Mouse (Mus musculus) lung, postnatal 0 days (tissue): ENCODE measurements at regions not wholly inside any gene's neighbourhood (a gene's known extent, or its start where the extent isn't known, plus 50 kb on each side); places are given as distances from the start of the nearest gene placed in this dataset.
"Not testable (repeated sequence)": the region's sequence is repeated elsewhere in the genome, so short reads cannot be mapped to it uniquely, and the experiment has no call there.

Experiments used
- ATAC-seq: fragments of 200-750 bp; cut with Nextera tagmentation; 2 replicates; pipeline ENCODE4 v1.8.0; 2017; ENCODE audit warnings: moderate library complexity
- DNase-seq: peaks from one replicate; pipeline ENCODE4 v3.0.0-alpha.2; 2016; ENCODE audit warnings: low spot score
- H3K27ac ChIP-seq: fragments of 300-500 bp; sonication (generic); 2 replicates; pipeline ENCODE4 v1.5.1; 2014; ENCODE audit warnings: antibody characterized with exemption, mild to moderate bottlenecking, low read length, mixed read lengths
- H3K27me3 ChIP-seq: fragments of 300-500 bp; sonication (generic); replicated peaks from 2 replicates; pipeline ENCODE4 v1.6.1; 2014; ENCODE audit warnings: low read length, mixed read lengths; ENCODE audit not compliant: insufficient read depth
- H3K36me3 ChIP-seq: fragments of 300-500 bp; sonication (generic); 2 replicates; pipeline ENCODE4 v1.6.1; 2014; ENCODE audit warnings: low read length, mixed read lengths; ENCODE audit not compliant: insufficient read depth
- H3K4me1 ChIP-seq: fragments of 300-500 bp; sonication (generic); 2 replicates; pipeline ENCODE4 v1.6.1; 2014; ENCODE audit warnings: antibody characterized with exemption, low read depth, low read length, mixed read lengths; ENCODE audit not compliant: insufficient read depth
- H3K4me2 ChIP-seq: fragments of 300-500 bp; sonication (generic); replicated peaks from 2 replicates; pipeline ENCODE4 v1.6.1; 2014; ENCODE audit warnings: low read depth, mild to moderate bottlenecking, low read length, moderate library complexity, mixed read lengths
- H3K4me3 ChIP-seq: fragments of 300-500 bp; sonication (generic); 2 replicates; pipeline ENCODE4 v1.5.1; 2014; ENCODE audit warnings: low read depth, low read length
- H3K9ac ChIP-seq: fragments of 300-500 bp; sonication (generic); replicated peaks from 2 replicates; pipeline ENCODE4 v1.6.1; 2014; ENCODE audit warnings: low read depth, mild to moderate bottlenecking
- H3K9me3 ChIP-seq: fragments of 300-500 bp; sonication (generic); 2 replicates; pipeline ENCODE4 v1.6.1; 2016; ENCODE audit warnings: low read length, mixed read lengths
- CTCF ChIP-seq: IDR thresholded peaks from 2 replicates; pipeline ENCODE4 v1.5.1; 2016; ENCODE audit warnings: antibody characterized with exemption, mild to moderate bottlenecking
- EP300 ChIP-seq: IDR thresholded peaks from 2 replicates; pipeline ENCODE4 v1.6.1; 2016; ENCODE audit warnings: antibody characterized with exemption, mild to moderate bottlenecking, control low read depth
- WGBS: fragments of 180-500 bp; shearing (Covaris S2); extraction: QIAGEN DNeasy Blood & Tissue Kit; methylation state at CpG from one replicate; pipeline ENCODE4 v1.1.7; 2014; 5-methylcytosine and 5-hydroxymethylcytosine counted together

DNA sequence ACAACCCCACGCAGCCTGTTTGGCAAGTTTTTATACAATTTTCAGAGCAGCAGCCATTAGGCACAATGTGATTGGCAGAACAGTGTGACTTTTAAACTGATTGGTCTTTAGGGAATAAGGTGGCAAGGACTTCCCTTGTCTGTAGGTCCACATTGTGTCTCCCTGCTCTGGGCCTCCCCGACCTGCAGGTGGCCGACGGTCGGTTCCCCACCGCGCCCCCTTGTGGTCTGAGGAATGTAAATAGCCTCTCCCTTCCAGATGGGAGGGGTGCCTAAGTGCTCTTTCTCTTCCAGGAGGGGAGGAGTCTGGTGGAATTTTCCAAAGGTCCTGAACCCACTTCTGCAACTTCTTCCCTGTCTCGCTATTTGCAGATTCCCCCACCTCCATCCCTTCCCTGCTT is 52.5 kb upstream of the Prr5 start:
- not testable (repeated sequence) for H3K36me3 ChIP-seq, H3K27me3 ChIP-seq, H3K9ac ChIP-seq, H3K4me3 ChIP-seq, H3K9me3 ChIP-seq, H3K27ac ChIP-seq, H3K4me1 ChIP-seq, H3K4me2 ChIP-seq
- peak; percentile 82 for DNase-seq
- 5% methylated on average over 8 of the region's 8 CpGs for WGBS
- ATAC-seq: peak; percentile 58
- peak; percentile 89 for TF ChIP-seq CTCF

DNA sequence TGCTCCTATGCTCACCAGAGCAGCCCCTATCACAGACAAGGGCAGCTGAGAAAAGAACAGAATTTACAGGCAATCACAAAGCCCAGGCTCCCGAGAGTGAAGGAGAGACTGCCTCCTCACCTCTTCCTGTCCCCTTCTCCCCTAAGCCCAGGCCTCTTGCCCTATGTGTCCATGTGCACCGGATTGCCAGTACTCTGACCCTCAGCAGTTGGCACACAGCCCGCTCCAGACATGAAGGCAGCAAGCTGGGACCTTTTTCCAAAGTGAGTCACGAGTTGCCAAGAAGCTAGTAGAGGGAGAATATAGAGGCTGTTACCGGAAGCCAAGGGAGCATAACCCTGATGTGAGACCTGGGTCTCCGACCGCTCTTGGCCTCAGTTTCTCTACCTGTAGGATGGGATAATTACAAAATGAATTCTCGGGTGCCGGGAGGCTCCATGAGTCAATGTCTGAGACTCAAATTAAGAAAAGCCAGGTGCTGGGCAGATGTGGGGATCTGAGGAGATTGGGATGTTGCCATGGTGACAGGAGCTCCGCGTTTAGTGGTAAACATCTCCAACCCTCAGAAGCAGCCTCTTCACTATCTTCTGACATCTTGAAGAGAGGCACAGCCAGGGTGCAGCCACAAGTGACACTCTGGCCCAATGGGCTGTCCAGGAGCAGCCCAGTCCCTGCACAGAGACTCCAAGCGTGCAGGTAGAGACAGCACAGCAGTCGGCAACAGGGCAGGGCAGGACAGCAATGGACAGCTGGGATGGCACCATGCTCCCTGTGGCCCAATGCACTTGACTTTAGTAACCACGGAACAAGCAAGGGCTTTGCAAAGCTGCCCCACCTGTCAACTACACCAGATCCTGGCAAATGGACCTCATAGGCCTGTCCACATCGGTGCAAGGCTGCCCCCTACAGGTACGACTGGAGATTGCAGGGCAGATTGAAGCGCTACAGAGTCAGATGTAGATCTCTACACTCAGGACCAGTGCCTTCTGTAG is 55.6 kb upstream of the Prr5 start:
- DNase-seq (peak; percentile 79), ATAC-seq (peak; percentile 59; the same call in 1 of the 2 replicates)
- Histone ChIP-seq H3K4me1 (no peaks in the 10 kb centered on the region), H3K27me3 (no peaks in the 10 kb centered on the region), H3K27ac (no peak overlapping the region), H3K9ac (no peak overlapping the region), H3K4me2 (no peak overlapping the region), H3K9me3 (no peaks in the 10 kb centered on the region), H3K36me3 (no peaks in the 10 kb centered on the region), H3K4me3 (no peak overlapping the region)
- WGBS: 47% methylated on average over 17 of the region's 17 CpGs
- TF ChIP-seq CTCF (peak; percentile 100), EP300 (no peak)

DNA sequence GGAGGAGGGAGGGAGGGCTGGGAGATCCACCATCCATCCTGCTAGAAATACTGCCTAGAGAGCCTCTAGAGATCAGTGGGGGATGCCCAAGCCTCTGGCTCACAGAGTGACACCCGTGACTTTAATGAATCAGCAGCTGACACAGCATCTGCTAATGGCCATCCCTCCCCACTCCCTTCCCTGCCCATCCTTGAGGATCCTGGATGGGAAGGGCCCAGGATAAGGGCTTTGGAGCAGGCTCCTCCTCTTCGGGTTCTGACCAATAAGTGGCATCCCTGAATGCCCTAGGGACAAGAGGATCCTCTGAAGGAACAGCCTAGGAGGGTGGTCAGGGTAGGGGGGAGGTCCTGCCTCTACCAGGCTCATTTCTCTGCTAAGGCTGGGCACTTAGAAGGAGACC is 55.3 kb upstream of the Rtl6 start:
- Histone ChIP-seq H3K27me3 (no peaks in the 10 kb centered on the region), H3K27ac (no peak overlapping the region), H3K9ac (no peak overlapping the region), H3K9me3 (no peaks in the 10 kb centered on the region), H3K4me1 (no peaks in the 10 kb centered on the region), H3K36me3 (no peaks in the 10 kb centered on the region), H3K4me2 (no peak overlapping the region), H3K4me3 (no peak overlapping the region)
- no peak for DNase-seq
- WGBS: 11% methylated on average over 2 of the region's 2 CpGs
- ATAC-seq: no peak
- TF ChIP-seq EP300 (no peak), CTCF (no peak)

DNA sequence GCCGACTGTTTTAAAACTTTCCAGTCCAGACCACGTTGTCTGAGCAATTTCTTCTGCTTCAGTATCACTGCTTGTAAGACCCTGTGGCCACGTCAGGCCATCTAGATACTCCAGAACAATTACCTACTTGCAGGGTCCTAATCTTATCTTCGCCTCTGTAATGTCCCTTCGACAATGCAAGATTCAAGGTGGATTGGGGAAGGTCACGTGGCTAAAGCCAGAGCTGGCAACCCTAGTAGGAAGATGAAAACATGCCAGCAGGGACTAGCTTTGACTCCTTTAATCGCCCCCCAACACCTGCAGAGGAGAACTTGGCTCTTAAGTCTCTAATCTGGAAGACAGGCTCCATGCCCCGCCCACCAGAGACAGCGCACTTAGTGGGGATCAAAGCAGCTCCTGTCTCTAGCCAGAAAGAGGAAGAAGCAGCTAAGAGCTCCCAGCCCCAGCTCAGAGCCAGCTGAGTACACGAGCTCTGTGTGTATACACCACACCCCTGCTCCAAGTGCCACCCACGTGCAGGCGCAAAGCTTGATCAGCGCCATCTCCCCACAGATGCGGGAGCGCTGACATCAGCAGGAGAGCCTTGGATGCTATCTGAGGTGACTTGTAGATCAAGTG is 52.3 kb upstream of the Rtl6 start:
- Histone ChIP-seq H3K4me2 (no peak overlapping the region), H3K4me1 (no peaks in the 10 kb centered on the region), H3K27me3 (no peaks in the 10 kb centered on the region), H3K9ac (no peak overlapping the region), H3K9me3 (no peaks in the 10 kb centered on the region), H3K36me3 (no peaks in the 10 kb centered on the region), H3K27ac (no peak overlapping the region), H3K4me3 (no peak overlapping the region)
- DNase-seq: no peak
- no peak for ATAC-seq
- no peak for TF ChIP-seq CTCF
- TF ChIP-seq EP300: no peak
- 33% methylated on average over 15 of the region's 15 CpGs for WGBS

DNA sequence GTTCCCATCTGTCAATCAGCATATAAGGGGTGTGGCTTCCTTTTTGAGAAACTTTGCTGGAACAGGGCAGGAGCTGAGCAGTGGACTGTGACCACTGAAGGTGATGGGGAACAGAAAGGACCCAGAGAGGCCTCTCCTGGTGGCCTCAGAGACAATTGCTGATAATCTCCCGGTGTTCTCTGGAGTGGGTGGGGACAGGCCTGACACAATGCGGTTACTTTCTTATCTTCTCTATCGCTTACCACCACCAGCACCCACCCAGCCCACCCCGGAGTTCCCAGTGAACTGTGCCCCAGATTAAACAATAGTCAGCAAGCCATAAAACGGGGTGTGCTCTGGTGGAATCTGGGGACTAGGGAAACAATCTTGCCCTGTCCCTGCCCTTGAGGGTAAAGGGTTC is 51.4 kb upstream of the Rtl6 start:
- Histone ChIP-seq H3K4me2 (no peak overlapping the region), H3K4me1 (no peaks in the 10 kb centered on the region), H3K4me3 (no peak overlapping the region), H3K27me3 (no peaks in the 10 kb centered on the region), H3K9me3 (no peaks in the 10 kb centered on the region), H3K9ac (no peak overlapping the region), H3K27ac (no peak overlapping the region), H3K36me3 (no peaks in the 10 kb centered on the region)
- DNase-seq: no peak
- TF ChIP-seq EP300 (no peak), CTCF (no peak)
- WGBS: 44% methylated on average over 5 of the region's 5 CpGs
- no peak for ATAC-seq
